Mouse (Mus musculus): ENCODE data around the gene Tef.

The Tef gene

DNA sequence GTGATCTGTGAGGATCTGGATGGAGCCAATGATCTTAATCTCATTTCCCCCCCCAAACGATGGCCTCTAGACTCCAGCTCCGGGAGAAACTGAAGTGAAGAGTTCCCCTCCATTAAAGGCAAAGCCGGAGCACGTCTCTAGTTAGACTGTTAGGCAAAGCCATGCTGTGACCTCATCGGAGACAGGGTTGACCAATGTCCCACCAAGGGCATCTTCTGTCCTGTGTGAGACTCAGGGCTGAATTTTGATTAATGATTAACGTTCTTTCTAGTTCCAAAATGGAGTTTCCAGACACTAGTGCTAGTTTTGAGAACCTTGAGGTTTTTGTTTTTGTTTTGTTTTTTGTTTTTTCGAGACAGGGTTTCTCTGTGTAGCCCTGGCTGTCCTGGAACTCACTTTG, 50.9 kb downstream of the Tef start:
- no peak for DNase-seq

DNA sequence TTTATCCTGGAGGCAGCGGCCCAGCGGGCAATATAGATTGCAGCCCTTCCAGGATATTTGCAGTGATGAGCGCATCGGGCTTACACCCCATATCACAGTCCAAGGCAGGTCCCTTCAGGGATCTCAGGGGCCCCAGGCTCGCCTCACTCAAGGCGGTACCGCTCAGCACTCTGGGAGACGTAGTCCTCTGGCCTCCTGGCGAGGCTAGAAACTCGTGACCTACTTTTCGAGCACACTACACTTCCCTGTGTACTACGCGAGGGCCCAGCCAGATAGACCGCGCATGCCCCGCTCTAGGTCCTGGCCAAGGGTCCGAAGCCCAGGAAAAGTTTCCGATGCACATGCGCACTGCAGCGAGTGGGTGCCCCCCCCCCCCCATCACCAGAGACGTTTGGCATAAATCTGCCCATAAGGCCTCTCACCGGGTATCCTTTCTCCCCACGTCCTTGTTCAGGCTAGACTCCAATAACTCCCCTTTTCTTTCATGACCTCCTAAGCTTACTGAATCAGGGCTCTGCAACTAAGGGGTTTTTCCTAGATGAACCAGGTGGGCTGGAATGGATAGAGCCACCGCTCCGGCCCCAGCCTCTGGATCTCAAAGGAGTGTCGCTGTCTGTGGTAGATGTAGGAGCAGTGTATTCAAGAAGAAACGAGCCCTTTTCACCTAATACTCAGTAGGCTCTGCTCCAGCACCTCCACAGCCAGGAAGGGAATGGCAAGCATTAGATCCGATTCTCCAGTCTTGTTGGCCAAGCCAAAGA, 54.0 kb downstream of the Tef start:
- DNase-seq = peak; percentile 73 to 84

DNA sequence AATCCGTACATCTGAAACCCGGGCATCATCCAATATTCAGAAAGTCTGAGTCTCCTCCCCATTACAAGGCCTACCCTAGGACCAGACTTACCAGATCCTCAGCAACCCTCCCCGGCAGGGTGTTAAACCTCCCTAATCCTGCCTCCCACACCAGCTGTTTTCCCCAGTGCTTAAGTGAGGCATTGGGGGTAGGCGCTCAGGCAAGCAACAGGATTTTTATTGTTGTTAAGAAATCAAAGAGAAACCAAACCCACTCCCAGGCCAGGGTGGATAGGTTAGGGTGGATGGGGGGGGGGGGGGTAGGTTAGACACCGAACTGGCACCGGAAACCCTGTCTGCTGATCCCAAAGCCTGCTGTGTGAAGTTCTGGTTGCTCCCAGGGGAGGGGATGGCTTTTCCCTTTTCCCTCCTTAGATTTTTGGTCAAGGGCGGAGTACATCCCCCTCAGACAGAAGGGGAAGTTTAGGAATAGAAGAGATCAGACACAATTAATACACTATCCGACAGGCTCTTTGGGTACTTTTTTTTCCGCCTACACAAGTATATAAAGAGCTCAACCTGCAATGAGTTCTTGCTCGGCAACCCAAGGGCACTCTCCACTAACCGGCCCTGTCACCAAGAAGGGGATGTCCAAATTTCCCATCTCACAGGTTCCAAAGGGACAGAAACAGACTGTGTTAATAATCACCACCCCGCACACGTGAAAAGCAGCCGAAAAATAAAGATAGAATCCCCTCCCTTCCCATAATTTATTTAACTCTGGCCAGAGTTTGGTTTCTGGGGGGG, 54.9 kb downstream of the Tef start:
- peak; percentile 27 to 30 for DNase-seq

DNA sequence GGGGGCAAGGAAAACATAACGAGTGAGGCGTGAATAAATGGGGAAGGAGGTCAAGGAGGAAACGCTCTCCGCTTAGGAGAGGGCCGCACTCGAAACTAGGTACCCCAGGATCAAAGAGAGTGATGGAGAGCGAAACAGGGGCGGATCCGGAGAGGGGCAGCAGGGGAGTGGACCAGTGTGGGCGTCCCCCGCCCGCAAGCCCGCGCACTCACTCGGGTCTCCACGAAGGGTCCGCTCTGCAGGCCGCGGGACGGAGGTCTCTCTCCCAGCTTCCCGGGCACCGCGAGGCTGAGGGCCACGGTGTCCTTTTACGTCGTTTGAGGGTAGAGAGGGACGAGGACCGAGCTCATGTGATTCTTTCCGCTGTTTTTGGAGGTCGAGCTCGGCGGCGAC, 55.5 kb downstream of the Tef start:
- peak in 1 of 2 experiments; percentile 74 for DNase-seq

DNA sequence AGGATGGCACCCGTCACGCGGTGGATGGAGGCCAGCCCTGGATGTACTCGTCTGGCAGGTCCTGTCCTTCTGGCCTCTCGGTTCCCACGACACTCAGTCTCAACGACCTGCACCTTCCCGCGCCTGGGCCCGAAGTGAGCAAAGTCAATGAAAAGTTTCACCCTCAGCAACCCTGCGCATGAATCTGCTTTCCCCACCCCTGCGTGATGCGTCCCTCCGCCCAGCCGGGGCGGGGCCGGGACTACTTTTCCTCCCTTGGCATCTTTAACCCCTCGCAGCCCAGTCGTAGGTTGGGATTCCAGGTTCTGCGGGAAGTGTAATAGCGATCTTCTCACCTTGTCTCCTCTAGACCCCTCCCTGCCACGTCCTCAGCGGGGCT, 55.9 kb downstream of the Tef start:
- DNase-seq = peak; percentile 93 to 97

DNA sequence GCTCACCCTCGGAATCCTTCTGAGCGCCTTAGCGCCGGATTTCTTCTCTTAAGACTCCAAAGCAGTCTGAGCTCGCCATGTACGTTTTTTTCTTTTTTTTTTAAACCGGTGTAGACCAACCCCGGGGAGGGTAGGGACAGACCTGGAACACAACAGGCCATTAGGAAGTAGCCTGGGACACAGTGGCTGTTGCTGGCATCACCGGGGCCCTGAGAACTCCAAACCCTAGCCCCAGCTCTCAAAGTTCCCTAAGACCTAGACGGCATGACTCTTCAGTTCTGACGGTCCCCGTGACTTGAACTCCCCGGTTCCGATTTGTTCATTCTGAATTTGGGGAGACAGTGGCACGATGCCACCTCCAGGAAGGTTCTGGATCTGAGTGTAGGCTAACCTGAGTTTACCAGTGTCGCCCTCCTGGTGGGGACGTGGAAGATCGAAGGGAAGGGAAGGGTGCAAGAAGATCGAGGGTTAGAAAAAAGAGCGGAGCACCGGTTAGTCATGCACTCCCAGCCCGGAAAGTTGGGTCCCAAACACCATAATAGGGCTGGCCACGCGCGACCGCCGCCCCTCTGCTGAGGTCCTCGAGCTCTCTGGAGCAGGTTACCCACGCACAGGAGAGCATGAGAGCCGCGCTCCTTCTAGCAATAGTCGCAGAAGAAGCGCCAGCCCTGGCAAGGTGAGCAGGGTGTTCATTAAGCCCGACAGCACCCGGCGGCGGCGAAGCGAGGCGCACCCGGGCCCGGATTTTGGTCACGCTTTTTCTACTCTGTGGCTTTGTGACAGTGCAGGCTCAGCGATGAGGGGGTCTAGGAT, 56.5 kb downstream of the Tef start, which contains the start of gene Tob2:
Gene Tob2 (minus strand): TSS at position 280 of the 813 bp plus-strand sequence.
- peak; percentile 74 to 78 for DNase-seq

DNA sequence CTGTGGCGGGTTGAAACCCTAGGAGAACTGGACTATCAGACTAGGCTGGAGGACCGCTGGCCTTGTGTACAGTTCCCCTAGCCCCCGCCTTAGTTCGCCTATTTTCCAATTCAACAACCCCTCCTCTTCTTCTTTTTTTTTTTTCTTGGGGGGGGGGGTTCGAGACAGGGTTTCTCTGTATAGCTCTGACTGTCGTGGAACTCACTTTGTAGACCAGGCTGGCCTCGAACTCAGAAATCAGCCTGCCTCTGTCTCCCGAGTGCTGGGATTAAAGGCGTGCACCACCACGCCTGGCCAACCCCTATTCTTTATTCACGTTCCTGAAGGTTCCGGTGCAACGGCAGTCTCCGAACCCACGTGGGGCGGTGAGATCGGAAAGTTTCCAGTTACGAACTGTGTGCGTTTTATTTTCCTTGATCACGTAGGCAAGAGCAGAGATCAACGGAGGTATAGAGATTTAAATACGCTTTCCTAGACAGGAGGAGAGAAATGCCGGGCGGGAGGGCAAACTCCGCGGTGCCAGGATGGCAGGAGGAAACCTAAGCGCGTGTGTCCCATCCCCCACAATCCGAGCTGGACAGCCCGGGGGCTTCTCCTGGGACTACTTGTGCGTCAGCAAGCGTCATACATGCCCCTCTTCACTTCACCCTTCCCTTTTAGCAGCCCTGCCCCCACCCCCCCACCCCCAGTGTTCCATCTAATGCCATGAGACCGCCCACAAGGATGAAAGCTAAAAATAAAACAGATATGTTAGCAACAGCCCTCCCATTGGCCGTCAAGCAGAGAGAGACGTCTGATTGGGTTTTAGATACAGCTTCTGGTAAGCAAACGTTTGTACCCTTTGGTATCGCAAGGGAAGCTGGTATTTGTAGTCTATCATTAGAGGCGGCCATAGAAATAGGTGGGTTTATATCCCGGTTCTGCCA, 57.4 kb downstream of the Tef start:
- DNase-seq = peak; percentile 81 to 84

DNA sequence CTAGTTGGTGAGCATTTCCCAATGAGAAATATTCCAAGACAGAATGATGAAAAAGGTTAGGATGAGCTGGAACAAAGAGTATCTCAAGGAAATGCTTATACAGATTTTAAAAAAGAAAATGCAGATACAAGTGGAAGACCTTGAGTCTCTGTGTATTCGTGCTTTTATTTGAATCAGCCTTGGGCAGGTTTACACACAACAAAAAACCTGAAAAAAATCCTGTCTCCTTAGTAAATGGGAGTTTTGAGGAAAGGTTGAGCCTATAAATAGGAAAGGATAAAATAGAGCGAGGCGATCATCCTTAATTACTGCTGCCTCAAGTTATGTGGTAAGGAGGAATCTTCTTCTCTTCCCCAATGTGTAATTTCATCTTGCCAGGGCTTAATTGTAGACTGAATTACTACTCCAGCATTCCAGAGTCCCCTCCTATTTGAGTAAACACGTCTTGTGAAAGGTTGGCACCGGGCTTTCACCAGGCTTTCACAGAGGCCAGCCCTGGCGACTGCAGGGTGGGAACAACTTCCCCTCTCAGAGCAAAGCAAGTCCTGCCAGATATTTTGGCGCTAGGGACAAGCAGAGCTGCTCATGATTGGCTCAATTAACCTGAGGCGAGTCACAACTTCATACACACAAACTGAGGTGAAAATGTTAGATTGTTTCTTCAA, 58.4 kb downstream of the Tef start:
- DNase-seq = no peak

DNA sequence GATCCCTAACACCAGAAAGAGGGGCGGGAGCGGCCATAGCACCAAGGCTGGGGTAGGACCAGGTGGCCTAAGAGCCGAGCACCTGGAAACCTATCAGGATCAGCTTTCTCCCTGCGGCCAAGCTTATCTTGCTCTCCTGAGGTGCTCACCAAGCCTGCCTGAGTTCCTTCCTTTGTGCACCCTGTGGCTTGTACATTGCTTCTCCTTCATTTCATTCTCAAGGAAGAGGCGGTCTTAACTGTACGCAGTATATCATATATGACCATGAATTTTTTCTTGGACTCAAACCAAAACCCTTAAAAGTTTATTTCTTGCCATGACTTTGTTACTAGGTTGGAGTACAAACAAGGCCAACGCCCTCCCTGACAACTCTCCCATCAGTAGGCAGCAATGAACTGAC, 62.0 kb downstream of the Tef start:
- no peak for DNase-seq

DNA sequence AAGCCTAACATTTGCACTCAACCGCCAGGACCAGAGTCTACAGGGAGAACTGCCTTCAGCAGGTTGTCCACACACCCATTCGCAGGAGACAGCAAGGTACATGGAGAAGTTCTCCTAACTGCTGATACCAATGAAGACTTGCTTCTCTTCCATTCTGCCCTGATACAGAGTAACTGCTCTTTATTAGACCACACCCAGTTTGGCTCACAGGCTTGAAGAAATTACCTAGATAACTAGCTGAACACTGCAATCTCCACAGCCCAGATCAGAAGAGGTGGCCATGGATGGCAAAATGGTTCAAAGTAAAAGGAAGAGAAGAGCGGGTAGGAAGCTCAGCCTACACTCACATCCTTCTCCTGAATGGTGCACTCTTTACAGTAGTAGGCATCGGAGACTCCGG, 67.8 kb downstream of the Tef start:
- DNase-seq = no peak

DNA sequence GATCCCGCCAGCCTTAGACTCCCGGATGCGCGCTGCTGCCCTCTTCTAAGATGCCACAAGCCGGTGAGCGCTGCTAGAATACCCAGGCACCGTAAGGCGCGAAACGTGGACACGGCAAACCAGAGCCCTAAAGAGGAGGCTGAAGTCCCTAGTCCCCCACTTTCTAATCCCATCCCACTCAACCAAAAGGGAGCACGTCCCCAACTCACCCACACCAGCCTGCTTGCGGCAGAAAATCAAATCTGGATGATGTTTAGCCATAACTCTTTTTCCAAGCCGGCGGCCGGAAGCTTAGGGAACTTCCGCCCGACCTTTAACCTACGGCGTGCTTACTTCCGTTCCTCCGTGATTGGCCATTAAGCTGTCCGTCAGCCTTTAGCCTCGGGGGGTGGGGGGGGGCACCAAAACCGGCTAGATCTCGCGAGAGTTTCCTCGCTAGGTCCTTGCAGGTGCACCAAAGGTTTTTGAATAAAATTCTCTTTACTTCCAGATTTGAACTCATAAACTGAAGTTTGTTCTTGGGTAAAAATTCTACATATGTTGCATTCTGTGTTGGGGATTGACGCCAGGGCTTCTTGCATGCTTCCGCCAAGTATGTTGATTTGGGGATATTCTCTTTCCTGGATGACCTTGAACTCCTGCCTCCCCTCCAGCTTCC, 69.5 kb downstream of the Tef start, which contains the start of gene Phf5a:
Gene Phf5a (minus strand): TSS at position 308 of the 658 bp plus-strand sequence.
- DNase-seq = peak; percentile 76 to 81

DNA sequence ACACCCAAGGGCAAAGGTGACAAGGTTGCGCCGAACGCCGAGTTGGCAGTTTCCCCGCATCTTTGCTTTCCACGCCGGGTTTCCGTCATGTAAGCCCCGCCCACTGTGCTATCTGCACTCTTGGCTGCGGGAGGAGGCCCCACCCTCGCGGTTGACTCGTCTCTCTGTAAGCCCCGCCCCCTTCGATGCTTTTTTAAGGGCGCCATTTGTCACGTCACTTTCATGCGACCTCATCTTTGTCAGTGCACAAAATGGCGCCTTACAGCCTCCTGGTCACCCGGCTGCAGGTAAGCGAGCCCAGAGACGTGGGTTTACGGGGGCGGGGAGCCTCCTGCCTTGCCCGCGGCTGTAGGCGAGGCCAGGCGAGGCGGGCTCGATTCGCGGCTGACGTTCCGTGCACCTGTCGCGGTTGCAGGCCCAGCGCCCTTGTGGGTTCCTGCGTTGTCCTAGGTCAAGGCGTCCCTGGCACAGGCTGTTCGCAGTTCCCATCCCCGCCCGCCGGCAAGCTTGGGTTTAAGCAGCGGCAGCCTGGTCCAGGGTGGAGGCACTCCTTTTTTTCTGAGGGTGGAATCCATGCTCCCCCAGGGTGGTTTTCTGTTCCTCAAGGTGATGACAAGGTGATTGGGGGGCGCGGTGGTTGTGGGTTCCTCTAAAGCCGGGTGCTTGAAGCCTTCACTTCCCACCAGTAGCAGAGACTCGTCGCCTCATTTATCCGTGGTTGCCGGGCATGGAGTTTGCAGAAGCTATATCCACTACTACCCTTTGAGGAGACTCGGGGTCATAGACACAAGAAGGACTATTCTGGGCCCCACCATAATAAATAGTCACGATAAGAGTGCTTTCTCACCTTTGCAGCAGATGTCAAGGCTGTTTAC, 70.3 kb downstream of the Tef start, which contains the start of gene Aco2:
Gene Aco2 (plus strand): TSS at position 48 of the 875 bp plus-strand sequence.
- DNase-seq = peak; percentile 99

All from thymus, postnatal 36 days (tissue).